Mouse (Mus musculus): ENCODE measurements around the gene Zbtb44.

DNA sequence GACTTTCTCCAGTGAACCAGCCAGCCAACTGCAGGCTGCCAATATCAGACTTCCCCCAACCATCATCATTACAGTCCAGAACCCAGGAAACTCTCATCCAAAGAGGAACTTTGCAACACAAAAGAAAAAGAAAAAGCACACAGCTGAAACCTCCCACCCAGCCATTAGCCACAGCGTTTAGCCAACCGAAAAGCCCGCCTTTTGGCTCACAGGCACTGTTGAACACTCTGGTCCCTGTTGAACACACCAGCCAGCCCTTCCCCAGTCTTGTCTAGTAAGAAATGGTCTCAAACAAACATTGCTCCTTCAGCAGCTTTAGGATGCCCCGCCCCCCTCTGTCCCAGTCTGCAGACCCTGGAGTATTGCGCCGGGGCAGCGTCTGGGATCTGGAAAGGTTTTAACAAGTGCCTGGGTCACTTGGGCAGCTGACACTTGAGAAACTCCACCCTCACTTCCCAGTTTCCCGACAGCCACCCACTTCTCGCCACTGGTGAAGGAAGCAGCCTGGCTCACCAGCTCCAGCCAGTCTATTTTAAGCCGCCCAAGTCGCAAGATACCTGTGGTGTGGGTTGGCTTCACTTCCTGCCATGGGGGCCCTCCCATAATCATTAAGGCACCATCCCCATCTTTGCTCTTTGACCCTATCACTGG is 89.6 kb downstream of the Zbtb44 start:
- TF ChIP-seq CTCF (IDR thresholded peaks at IDR 0.05; ENCODE audit: low read depth) (no peak), EP300 (IDR thresholded peaks at IDR 0.05; ENCODE audit: low read depth) (no peak)

Data from liver, postnatal 0 days (tissue).